Mouse (Mus musculus) heart, embryonic 14.5 days (tissue): Measurements from ENCODE around the gene Slc9a9. TPM values are rescaled to one million over a fixed set of nuclear protein-coding genes. Genes with fewer than 3 reads are reported as not detected.

Experiments
- ATAC-seq: fragments of 200-750 bp; cut with Nextera tagmentation; 2 replicates; pipeline ENCODE4 v1.8.0; 2017; ENCODE audit warnings: low read depth, moderate TSS enrichment; ENCODE audit not compliant: insufficient number of reproducible peaks, insufficient read depth, low FRiP score
- H3K27ac ChIP-seq, 2 experiments: fragments of 200-500 bp in 1 of 2; fragments of 300-500 bp in 1 of 2; sonication (generic) in 1 of 2; replicated peaks in 1 of 2; 2 replicates each; pipeline ENCODE4 v1.5.1; 2012 to 2014; ENCODE audit warnings: low read depth in 2 of 2, low read length in 2 of 2, control low read depth in 1 of 2, mild to moderate bottlenecking in 1 of 2, mixed read lengths in 1 of 2; ENCODE audit not compliant: control insufficient read depth in 1 of 2, insufficient read depth in 1 of 2
- H3K27me3 ChIP-seq: fragments of 300-500 bp; sonication (generic); 2 replicates; pipeline ENCODE4 v1.6.1; 2014; ENCODE audit warnings: mild to moderate bottlenecking, low read length, control low read depth; ENCODE audit not compliant: control insufficient read depth, insufficient read depth
- H3K36me3 ChIP-seq: fragments of 300-500 bp; sonication (generic); 2 replicates; pipeline ENCODE4 v1.6.1; 2014; ENCODE audit warnings: mild to moderate bottlenecking, control low read depth, low read length, mixed read lengths; ENCODE audit not compliant: control insufficient read depth, insufficient read depth
- H3K4me1 ChIP-seq, 2 experiments: fragments of 200-500 bp in 1 of 2; fragments of 300-500 bp in 1 of 2; sonication (generic) in 1 of 2; 2 replicates each; pipeline ENCODE4 v1.6.1; 2012 to 2014; ENCODE audit warnings: low read length in 2 of 2, control low read depth in 1 of 2, mixed read lengths in 1 of 2; ENCODE audit not compliant: control insufficient read depth in 2 of 2, insufficient read depth in 2 of 2
- H3K4me2 ChIP-seq: fragments of 300-500 bp; sonication (generic); 2 replicates; pipeline ENCODE4 v1.6.1; 2014; ENCODE audit warnings: mild to moderate bottlenecking, low read length
- H3K4me3 ChIP-seq, 2 experiments: fragments of 200-500 bp in 1 of 2; fragments of 300-500 bp in 1 of 2; sonication (generic) in 1 of 2; 2 replicates each; pipeline ENCODE4 v1.5.1; 2012 to 2014; ENCODE audit warnings: low read length in 2 of 2, mild to moderate bottlenecking in 2 of 2, control low read depth in 1 of 2, low read depth in 1 of 2, moderate library complexity in 1 of 2; ENCODE audit not compliant: control insufficient read depth in 1 of 2, insufficient read depth in 1 of 2
- H3K9ac ChIP-seq: fragments of 300-500 bp; sonication (generic); 2 replicates; pipeline ENCODE4 v1.6.1; 2014; ENCODE audit warnings: mild to moderate bottlenecking, low read length
- H3K9me3 ChIP-seq: fragments of 300-500 bp; sonication (generic); 2 replicates; pipeline ENCODE4 v1.6.1; 2016; ENCODE audit warnings: low read length, control low read depth; ENCODE audit not compliant: control insufficient read depth
- WGBS: fragments of 180-500 bp; shearing (Covaris S2); extraction: QIAGEN DNeasy Blood & Tissue Kit; methylation state at CpG from one replicate; pipeline ENCODE4 v1.1.7; 2014; 5-methylcytosine and 5-hydroxymethylcytosine counted together
- polyA plus RNA-seq: library from polyadenylated mRNA; unstranded; fragments of >200 nt; fragmentation: Nextera tagmentation; extraction: Ambion mirVana; gene quantifications from 2 replicates; pipeline ENCODE4 v1.2.1, GENCODE M21; 2014

Gene Slc9a9
- polyA plus RNA-seq, 1 experiment from 2014 or later, result 4.7 TPM

DNA sequence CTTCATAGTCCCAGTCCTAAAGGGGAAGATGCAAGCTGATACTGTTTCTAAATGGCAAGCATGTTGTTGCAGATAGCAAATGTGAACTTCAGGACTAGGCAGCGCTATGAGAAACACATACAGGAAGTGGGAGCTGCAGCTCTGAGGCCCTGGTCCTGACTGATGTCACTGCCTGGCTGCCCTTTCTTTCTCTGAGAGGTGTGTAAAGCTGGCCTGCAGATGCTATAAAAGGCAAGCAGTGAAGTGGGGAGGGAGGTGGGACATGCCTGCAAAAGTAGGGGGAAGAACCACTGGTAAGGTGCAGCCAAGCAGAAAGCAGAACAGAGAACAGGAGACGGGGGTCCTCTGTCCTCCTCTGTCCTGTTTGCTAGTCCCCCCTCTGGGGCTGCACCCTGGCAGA is 285.9 kb downstream of the Slc9a9 start:
- Histone ChIP-seq H3K36me3 (no peaks in the 10 kb centered on the region), H3K27me3 (no peaks in the 10 kb centered on the region), H3K4me2 (no peak overlapping the region), H3K4me1 (peaks cover 5 to 8% of the 10 kb centered on the region in 2 experiments; a peak in 3 of 4 replicates), H3K9ac (no peak overlapping the region), H3K4me3 (no peak overlapping the region), H3K9me3 (no peaks in the 10 kb centered on the region), H3K27ac (peak overlapping the region; percentile 31 to 64; a peak in 2 of 4 replicates)
- WGBS, result 35% methylated on average over 2 of the region's 2 CpGs
- ATAC-seq, result no peak

DNA sequence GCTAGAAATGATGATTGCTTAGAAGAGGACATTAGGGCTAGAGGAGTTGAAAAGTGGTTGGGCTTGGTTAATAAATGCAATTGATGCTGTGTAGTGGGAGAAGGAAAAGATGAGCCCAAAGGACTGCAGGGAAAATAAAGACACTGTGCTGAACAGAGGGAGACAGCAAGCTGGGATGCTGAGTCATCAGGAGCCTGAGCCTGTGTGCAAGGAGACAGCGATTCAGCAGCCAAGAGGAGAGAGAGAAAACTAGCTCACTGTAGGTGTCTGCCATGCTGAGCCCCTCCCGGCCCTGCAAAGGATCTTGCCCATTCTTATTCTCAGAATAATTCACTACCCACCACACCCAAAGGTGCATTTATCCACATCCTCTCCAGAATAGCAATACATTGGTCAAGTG is 288.7 kb downstream of the Slc9a9 start:
- Histone ChIP-seq H3K9me3 (no peaks in the 10 kb centered on the region), H3K27me3 (no peaks in the 10 kb centered on the region), H3K36me3 (no peaks in the 10 kb centered on the region), H3K4me3 (no peak overlapping the region), H3K27ac (no peak overlapping the region), H3K4me1 (peaks cover 5 to 16% of the 10 kb centered on the region in 2 experiments; a peak in 3 of 4 replicates), H3K4me2 (no peak overlapping the region), H3K9ac (no peak overlapping the region)
- 55% methylated on average over 2 of the region's 2 CpGs for WGBS
- no peak for ATAC-seq

DNA sequence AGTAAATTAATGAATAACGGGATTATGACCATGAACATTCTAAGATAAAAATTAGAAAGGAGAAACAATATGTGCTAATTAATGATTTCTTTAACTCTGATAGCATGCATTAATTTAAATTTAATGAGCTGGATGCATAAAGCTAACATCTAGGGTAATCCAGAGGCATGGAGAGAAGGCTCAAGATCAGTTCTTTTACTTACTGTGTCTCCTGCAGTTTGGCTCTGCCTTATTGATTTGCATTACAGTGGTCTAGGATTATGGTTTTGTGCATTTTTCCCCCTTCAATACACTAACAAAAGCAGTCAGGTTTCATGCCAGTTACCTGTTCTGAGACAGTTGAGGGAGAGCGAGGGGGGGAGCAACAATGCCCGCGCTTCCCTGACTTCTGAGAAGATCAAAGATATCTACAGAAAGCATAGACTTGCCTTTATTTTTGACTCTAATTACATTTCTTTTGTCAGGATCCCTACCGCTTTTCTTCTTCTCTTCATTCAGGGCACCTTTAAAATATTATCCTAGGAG is 298.9 kb downstream of the Slc9a9 start:
- Histone ChIP-seq H3K36me3 (no peaks in the 10 kb centered on the region), H3K27ac (no peak overlapping the region), H3K4me1 (no peaks in the 10 kb centered on the region), H3K4me3 (no peak overlapping the region), H3K27me3 (no peaks in the 10 kb centered on the region), H3K9ac (no peak overlapping the region), H3K9me3 (no peaks in the 10 kb centered on the region), H3K4me2 (no peak overlapping the region)
- ATAC-seq, result no peak
- WGBS, result 92% methylated on average over 5 of the region's 5 CpGs

DNA sequence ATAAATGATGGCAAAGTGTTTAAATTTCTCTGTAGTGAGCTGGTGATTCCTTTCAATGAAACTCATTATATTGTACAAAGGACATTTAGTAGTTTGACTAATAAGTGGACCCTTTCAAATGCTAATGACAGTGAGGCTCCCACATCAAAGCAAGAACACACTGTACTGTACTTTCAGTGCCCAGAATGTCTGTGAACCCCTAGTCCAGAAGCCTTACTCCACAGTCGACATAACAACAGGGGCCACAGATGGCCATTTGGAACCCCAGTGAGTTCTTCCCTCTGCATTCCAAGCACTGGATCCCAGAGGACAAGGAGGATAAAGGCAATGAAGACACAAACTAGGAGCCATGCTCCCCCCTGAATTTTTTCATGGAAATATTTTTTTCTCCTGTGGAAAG is 299.4 kb downstream of the Slc9a9 start:
- H3K9ac ChIP-seq, result no peak overlapping the region
- no peak overlapping the region for H3K27ac ChIP-seq
- H3K4me1 ChIP-seq, result no peaks in the 10 kb centered on the region
- no peaks in the 10 kb centered on the region for H3K27me3 ChIP-seq
- no peak overlapping the region for H3K4me3 ChIP-seq
- no peak overlapping the region for H3K4me2 ChIP-seq
- H3K9me3 ChIP-seq, result no peaks in the 10 kb centered on the region
- H3K36me3 ChIP-seq, result no peaks in the 10 kb centered on the region
- no peak for ATAC-seq
- 44% methylated on average over 1 of the region's 1 CpGs for WGBS

DNA sequence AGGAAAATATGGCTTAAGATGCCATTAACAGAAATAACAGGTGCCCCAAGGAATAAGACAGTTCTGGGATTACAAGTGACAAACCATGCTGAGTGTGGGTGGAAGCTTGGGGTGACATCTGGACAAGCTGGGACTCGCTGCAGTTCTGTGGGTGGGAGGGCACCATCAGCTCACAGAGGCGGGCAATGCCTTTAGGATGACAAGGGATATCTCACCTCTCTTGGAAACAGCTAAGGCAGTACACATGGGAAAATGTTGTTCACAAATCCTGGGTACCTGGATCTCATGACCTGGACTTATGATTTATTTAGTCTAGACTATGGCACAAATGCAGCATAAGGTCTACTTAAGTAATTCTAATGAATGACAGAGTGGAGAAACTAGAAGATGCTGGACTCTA is 302.3 kb downstream of the Slc9a9 start:
- no peak overlapping the region for H3K4me3 ChIP-seq
- no peak overlapping the region for H3K9ac ChIP-seq
- 72% methylated on average over 2 of the region's 2 CpGs for WGBS
- H3K36me3 ChIP-seq, result no peaks in the 10 kb centered on the region
- H3K9me3 ChIP-seq, result peaks cover 4% of the 10 kb centered on the region; the same call in 1 of the 2 replicates
- ATAC-seq, result no peak
- no peaks in the 10 kb centered on the region for H3K4me1 ChIP-seq
- no peaks in the 10 kb centered on the region for H3K27me3 ChIP-seq
- H3K4me2 ChIP-seq, result no peak overlapping the region
- no peak overlapping the region for H3K27ac ChIP-seq

DNA sequence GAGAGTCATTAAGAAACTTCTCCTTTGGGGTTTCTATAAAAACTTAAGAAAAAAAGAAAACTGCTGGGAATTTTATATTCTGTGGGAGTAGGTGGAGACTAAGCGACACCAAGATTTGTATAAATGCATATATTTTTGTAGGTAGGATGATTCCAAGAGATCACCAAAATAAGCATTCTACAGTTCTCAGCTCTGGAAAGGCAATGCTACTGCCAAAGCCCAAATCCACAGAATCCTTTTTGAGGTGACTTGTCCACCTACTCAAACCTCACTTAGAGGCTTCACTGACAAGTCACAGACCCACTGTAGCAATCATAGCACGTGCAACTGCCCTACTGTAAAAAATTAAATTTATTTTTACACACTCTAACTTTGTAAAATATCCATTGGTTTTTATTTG is 303.0 kb downstream of the Slc9a9 start:
- Histone ChIP-seq H3K4me2 (no peak overlapping the region), H3K27ac (no peak overlapping the region), H3K9me3 (peaks cover 4% of the 10 kb centered on the region; the same call in 1 of the 2 replicates), H3K36me3 (no peaks in the 10 kb centered on the region), H3K4me1 (no peaks in the 10 kb centered on the region), H3K9ac (no peak overlapping the region), H3K27me3 (no peaks in the 10 kb centered on the region), H3K4me3 (no peak overlapping the region)
- no peak for ATAC-seq
- WGBS, result 86% methylated on average over 2 of the region's 2 CpGs

DNA sequence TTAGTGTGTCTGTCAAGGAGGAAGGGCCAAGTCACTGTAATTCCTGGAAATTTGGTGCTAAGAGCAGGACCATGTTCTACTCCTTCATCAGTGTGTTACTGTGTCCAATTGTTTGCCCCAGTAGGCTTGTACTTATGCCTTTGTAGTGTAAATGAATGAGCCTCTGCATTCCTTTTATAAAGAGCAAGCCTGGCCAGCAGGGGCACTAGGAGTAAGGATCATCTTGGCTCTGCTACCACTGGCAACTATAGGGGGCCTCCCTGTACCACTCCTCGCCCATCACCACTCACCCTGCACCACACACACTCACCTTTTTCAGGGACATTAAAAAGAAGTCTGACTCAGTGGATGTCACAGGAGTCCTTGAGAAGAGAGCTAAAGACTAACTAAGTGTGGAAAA is 306.5 kb downstream of the Slc9a9 start:
- H3K4me1 ChIP-seq, result no peaks in the 10 kb centered on the region
- WGBS, result 85% methylated on average over 1 of the region's 1 CpGs
- H3K27ac ChIP-seq, result no peak overlapping the region
- no peak for ATAC-seq
- no peak overlapping the region for H3K4me3 ChIP-seq
- no peak overlapping the region for H3K9ac ChIP-seq
- no peaks in the 10 kb centered on the region for H3K36me3 ChIP-seq
- H3K4me2 ChIP-seq, result no peak overlapping the region
- no peaks in the 10 kb centered on the region for H3K27me3 ChIP-seq
- H3K9me3 ChIP-seq, result peaks cover 4% of the 10 kb centered on the region; the same call in 1 of the 2 replicates

DNA sequence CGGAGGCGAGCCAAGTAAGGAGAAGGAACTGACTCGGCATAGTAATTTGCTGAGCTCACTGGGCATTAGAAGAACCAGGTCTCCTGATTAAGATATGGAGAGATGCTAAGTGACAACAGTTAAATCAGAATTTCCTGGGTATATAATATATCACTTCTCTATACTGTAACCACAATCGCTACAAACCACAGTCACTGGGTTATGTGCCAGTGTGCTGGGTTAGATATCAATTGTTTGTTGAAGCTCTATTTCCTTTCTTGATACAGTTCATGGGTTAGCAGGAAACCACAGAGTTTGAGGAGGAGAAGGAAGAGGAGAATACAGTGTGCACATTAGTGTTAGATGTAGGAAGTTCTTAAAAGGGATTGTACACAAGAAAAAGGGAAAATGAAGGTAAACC is 323.9 kb downstream of the Slc9a9 start:
- Histone ChIP-seq H3K4me2 (no peak overlapping the region), H3K4me3 (no peak overlapping the region), H3K9ac (no peak overlapping the region), H3K27me3 (no peaks in the 10 kb centered on the region), H3K4me1 (no peaks in the 10 kb centered on the region), H3K36me3 (no peaks in the 10 kb centered on the region), H3K27ac (no peak overlapping the region), H3K9me3 (no peaks in the 10 kb centered on the region)
- ATAC-seq, result no peak
- WGBS, result 81% methylated on average over 4 of the region's 4 CpGs
